Mouse (Mus musculus): ENCODE results near the gene Tle3.

Tle3 gene

GRCm38 (mm10) chr9:61395071-61395470 is 22.9 kb downstream of the Tle3 start:
- DNase-seq (ENCODE audit: low read depth, low spot score) = no peak

DNA sequence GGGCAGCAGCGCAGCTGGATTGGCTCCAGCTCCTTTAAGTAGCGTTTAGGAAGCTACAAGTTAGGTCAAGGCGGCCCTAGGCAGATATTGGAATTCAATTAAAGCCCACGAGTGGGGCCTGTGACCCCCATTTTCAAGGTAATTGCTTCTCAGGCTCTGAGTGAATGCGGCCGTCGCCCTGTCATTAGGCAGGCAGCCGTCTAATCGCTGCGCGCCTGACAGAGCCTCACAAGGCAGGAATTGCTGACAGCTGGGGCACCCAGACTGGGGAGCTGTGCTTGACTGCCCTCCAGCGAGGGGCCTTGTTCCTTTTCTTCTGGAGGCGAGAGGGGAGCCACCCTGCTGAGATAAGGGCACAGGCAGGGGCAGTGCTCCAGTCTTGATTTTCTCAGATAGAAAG is 24.3 kb downstream of the Tle3 start:
- no peak for DNase-seq (ENCODE audit: low read depth, low spot score)

GRCm38 (mm10) chr9:61397130-61397529 is 25.0 kb downstream of the Tle3 start:
- DNase-seq (ENCODE audit: low read depth, low spot score) = no peak

DNA sequence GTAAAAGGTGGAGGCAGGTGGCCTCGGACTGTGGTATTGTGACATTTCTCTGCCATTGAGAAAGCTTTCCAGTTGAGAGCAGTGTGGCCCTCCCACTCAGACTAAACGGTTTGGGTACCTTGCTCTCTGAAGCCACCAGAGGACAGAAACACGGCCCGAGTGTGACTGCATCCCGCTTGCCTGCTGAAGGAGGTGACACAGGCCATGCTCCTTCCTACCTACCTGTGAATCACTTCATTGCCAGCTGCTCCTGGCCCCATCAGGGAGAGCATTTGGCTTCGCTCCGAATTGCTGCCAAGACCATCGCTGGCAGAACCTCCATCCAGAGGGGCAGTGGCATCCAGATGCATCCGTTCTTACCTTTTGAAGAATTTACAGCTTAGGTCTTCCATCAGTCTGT is 26.0 kb downstream of the Tle3 start:
- DNase-seq (ENCODE audit: low read depth, low spot score) = no peak

DNA sequence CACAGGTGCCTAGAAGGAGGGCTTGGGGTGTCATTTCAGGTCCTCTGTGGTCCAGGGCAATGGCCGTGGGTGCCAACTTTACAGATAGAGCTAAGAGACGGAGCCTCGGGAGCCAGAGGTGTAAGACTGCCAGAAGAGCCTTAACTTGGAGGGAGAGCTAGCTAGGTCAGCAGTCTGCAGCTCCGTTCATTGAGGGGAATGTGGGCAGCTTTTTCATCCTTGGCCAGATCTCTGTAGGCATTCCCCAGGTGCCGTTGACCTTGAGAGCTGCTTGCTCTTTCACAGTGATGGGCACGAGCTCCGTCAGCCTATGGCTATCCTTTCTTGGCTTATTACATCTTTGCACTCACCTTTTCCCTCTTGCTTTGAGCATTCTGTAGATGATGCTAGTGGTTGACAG is 28.0 kb downstream of the Tle3 start:
- DNase-seq (ENCODE audit: low read depth, low spot score) = no peak

GRCm38 (mm10) chr9:61401664-61402063 is 29.5 kb downstream of the Tle3 start:
- no peak for DNase-seq (ENCODE audit: low read depth, low spot score)

- DNase-seq (ENCODE audit: low read depth, low spot score) = peak; percentile 62
These were observed 30.1 kb downstream of the Tle3 start for GRCm38 (mm10) chr9:61402268-61402667.

DNA sequence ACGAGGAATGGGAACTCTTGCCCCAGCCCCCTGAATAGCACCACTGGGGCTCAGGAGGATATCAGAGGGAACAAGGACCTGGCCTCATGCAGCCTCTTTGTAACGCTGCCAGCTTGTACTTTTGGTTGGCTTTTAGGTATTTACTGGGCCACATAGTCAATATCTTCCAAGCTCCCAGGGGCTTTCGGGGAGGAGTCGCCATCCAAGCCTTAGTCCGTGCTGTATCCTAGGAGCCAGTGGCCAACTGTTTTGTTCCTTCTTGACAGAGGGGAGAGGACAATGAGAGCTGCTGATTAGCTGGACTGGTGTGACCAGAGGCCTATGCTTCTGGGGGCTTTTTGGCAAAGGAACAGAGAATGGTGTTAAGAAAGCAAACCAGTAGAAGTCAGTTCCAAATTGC is 30.6 kb downstream of the Tle3 start:
- DNase-seq (ENCODE audit: low read depth, low spot score) = no peak

DNA sequence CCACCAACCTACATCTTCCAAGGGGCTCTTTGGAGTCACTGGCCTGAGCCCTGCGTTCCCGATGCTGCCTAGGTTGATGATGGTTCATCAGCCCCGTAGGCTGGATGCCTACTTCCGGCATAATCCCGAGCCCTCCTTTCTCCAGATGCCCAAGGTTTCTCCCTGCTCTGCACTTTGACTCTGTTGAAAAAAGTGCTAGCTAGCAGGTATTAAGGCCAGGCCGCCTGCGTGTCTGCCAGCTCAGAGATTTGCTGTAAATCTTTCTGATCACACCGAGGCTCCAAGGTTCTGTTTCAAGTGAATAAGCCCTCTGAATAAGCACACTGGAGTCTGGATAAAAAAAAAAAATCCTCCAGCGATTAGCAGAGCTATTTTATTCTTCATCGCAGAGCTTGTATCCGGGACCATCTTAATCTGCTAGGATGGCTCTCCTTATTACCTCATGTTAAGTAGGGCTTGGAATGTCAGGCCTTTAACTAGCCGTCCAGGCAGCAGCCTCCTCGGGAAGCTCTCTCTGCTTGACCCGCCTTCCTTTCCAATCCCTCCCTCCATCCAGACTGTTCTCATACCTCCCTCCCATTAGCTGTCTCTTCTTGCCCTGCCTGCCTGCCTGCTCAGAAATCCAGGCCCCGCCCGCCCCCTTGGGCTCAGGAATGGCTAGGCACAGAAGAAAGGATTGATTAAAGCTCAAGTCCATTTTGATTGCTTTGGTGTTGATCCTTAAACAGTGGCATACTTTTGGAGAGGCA is 31.9 kb downstream of the Tle3 start:
- no peak for DNase-seq (ENCODE audit: low read depth, low spot score)

- no peak for DNase-seq (ENCODE audit: low read depth, low spot score)
These were observed 32.4 kb downstream of the Tle3 start for GRCm38 (mm10) chr9:61404615-61404980.

DNA sequence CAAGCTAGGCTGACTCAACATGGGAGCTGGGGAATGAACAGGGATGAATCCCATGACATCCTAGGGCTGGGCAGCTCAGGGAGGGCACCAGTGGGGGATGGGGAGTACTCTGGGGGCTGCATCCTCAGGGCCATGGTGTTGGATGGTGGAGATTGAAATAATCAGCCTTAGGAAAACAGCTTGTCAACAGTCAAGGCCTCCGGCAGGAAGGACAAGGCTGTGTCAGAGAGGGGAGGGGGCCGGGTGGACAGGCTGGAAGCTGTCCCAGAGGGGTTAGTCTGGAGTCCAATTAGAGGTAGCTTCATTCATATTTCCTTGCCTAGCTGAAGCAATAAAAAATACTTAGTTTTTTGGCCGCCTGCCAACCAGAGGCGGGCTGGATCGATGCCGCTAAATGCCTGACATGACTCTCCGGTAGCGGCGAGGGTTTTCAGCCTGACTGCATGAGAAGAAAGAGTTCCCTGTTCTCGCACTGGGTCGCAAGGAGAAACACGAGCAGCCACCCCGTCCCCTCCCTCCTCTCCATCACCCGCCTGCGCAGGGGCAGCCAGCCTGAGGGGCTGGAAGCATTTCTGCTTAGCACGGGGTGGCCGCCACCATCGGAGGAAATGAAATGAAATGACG is 32.9 kb downstream of the Tle3 start:
- peak; percentile 81 for DNase-seq (ENCODE audit: low read depth, low spot score)

DNA sequence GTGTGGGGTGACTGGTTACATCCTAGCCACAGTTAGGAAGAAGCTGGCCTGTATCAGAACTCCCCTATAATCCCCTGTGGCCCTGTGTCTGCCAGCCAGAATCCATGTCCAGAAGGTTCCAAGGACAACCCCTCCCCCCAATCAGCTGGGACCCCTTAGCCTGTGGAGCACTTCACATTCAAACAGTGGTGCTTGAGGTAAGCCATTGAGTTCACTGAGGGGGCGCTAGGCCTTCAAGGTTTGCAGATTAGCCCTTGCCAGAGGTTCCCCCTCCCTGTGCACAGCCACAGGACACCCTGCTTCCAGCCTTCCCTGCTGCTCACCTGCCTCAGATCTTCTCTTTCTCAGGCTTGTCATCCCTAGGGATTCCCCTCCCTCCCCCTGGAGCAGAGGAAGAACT is 34.2 kb downstream of the Tle3 start:
- DNase-seq (ENCODE audit: low read depth, low spot score) = no peak

- peak; percentile 63 for DNase-seq (ENCODE audit: low read depth, low spot score)
These were observed 36.9 kb downstream of the Tle3 start for GRCm38 (mm10) chr9:61409046-61409445.

- DNase-seq (ENCODE audit: low read depth, low spot score) = peak; percentile 28
These were observed 41.7 kb downstream of the Tle3 start for GRCm38 (mm10) chr9:61413665-61414456.

DNA sequence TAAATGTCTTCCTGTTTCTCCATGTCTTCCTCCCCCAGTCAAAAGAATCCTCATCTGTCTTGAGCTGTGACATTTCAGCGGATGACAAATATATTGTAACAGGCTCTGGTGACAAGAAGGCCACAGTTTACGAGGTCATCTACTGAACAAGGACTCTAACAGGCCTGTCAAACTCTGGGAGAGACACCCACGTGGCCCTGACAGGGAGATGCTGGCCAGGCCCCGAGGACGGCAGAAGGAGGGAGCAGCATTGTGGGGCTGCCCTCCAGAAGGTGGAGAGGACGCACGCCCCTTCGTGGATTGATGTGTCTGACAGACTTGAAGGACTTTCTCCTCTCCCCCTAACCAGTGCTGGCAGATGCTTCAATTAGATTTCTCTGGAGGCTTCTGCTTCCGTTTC is 44.4 kb downstream of the Tle3 start:
- no peak for DNase-seq (ENCODE audit: low read depth, low spot score)

- no peak for DNase-seq (ENCODE audit: low read depth, low spot score)
These were observed 49.5 kb downstream of the Tle3 start for GRCm38 (mm10) chr9:61421626-61422025.

- DNase-seq (ENCODE audit: low read depth, low spot score) = no peak
These were observed 52.1 kb downstream of the Tle3 start for GRCm38 (mm10) chr9:61424245-61424644.

DNA sequence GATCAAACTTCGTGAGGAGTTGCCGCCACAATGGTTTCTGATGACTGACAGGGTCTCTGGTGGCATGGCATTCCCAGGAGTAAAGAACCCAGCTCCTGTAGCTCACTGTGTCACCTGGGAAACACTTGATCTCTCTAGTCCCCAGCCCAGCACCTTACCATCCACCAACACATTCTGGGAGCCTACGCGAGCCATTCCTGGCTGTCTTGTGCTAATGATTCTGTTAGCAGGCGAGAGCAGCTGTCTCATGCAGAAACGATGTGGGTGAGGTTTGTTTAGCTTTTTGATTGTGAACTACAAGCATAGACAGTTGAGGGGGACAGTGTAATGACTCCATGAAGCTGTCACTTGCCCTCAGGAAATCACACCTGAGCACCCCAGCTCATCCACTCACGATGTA is 54.3 kb downstream of the Tle3 start:
- DNase-seq (ENCODE audit: low read depth, low spot score) = peak; percentile 71

GRCm38 (mm10) chr9:61427051-61427450 is 54.9 kb downstream of the Tle3 start:
- no peak for DNase-seq (ENCODE audit: low read depth, low spot score)

DNA sequence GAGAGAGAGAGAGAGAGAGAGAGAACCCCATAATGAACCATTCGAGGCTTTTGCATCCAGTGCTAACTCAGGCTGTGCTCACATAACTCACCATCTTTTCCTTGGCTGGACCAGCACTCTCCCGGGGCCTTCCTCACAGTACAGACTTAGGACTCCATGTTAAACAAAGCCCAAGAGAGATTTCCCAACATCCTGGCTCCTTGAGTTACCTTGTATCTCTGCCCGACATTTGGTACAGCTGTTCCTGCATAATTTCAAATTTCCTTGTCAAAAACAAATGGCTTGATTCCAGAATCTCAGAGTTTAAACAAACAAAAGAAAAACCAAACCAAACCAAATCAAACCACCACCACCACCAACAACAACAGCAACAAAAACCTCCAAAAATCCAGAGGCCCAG is 55.7 kb downstream of the Tle3 start:
- no peak for DNase-seq (ENCODE audit: low read depth, low spot score)

- DNase-seq (ENCODE audit: low read depth, low spot score) = no peak
These were observed 59.7 kb downstream of the Tle3 start for GRCm38 (mm10) chr9:61431830-61432229.

DNA sequence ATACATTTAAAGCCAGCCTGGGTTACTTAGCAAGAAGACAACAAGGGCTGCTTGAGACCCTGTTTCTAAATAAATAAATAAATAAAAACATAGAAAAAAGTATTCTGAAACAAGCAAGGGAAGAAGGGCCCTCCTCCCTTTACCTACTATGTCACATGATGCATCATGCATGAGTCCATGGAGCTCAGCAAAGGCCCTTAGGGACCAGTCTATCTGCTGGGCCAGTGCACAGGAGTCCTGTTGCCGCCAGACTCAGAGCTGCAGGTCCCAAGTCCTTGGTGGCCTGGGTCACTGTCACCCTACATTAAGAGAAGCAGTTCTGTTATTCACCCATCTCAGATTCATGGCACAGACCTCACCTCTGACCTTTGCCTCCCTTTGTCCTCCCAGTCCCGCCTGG is 61.0 kb downstream of the Tle3 start:
- DNase-seq (ENCODE audit: low read depth, low spot score) = no peak

GRCm38 (mm10) chr9:61434062-61434461 is 61.9 kb downstream of the Tle3 start:
- peak; percentile 92 for DNase-seq (ENCODE audit: low read depth, low spot score)

Data from brain, adult 2 months (tissue).